Mouse (Mus musculus): ENCODE data around the gene Plekhh3. TPM values are rescaled to one million over a fixed set of nuclear protein-coding genes. Genes with fewer than 3 reads are reported as not detected.

Gene Plekhh3
- total RNA-seq, 2 experiments from 2014 or later: 5.9 to 8.0 TPM

Small RNA genes lying within 50 kb of the gene (microRNA-seq; reads per million reads assigned to microRNA genes)
- gene Gm27626: not detected

Other genes with a start within 250 kb of the Plekhh3 start
- gene Stat3, start 231.8 kb downstream of the Plekhh3 start, total RNA-seq (2021): 10 to 100 TPM; 32.1 to 36.7 TPM
- 10 to 100 TPM; 17.9 to 20.9 TPM for gene Cavin1, start 200.5 kb downstream of the Plekhh3 start, total RNA-seq (2021)
- 100 to 1,000 TPM; 435 to 454 TPM for gene Atp6v0a1, start 161.9 kb downstream of the Plekhh3 start, total RNA-seq (2021)
- 10 to 100 TPM in 1 of 2 experiments, 1 to 10 TPM in 1; 9.4 to 10.2 TPM for gene Naglu, start 101.3 kb downstream of the Plekhh3 start, total RNA-seq (2021)
- gene Hsd17b1, start 92.9 kb downstream of the Plekhh3 start, total RNA-seq (2021): under 1 TPM; 0.43 to 0.79 TPM
- gene Coasy, start 88.8 kb downstream of the Plekhh3 start, total RNA-seq (2021): 10 to 100 TPM; 32.3 to 32.4 TPM
- gene Mlx, start 84.1 kb downstream of the Plekhh3 start, total RNA-seq (2021): 10 to 100 TPM; 52.8 to 55.8 TPM
- 1 to 10 TPM; 4.4 to 4.8 TPM for gene Psmc3ip, start 75.9 kb downstream of the Plekhh3 start, total RNA-seq (2021)
- 10 to 100 TPM; 54.5 to 55.0 TPM for gene Retreg3, start 51.5 kb downstream of the Plekhh3 start, total RNA-seq (2021)
- gene Tubg1, start 51.4 kb downstream of the Plekhh3 start, total RNA-seq (2021): 10 to 100 TPM; 45.6 to 49.6 TPM
- gene Tubg2, start 15.4 kb downstream of the Plekhh3 start, total RNA-seq (2021): 10 to 100 TPM; 46.6 to 48.8 TPM
- gene Cntnap1, start 828 bp downstream of the Plekhh3 start, total RNA-seq (2021): 10 to 100 TPM; 44.2 to 54.1 TPM
- under 1 TPM in 1 of 2 experiments, not detected in 1; 0.41 TPM for gene Ccr10, start 4.1 kb upstream of the Plekhh3 start, total RNA-seq (2021)
- 10 to 100 TPM; 26.4 to 28.3 TPM for gene Ezh1, start 55.1 kb upstream of the Plekhh3 start, total RNA-seq (2021)
- 10 to 100 TPM; 57.4 to 59.1 TPM for gene Ramp2, start 74.7 kb upstream of the Plekhh3 start, total RNA-seq (2021)
- gene Vps25, start 82.4 kb upstream of the Plekhh3 start, total RNA-seq (2021): 10 to 100 TPM; 80.9 to 82.0 TPM
- 1 to 10 TPM; 4.2 to 4.5 TPM for gene Wnk4, start 89.2 kb upstream of the Plekhh3 start, total RNA-seq (2021)
- under 1 TPM; 0.15 to 0.41 TPM for gene Cntd1, start 107.7 kb upstream of the Plekhh3 start, total RNA-seq (2021)
- gene Coa3, start 107.8 kb upstream of the Plekhh3 start, total RNA-seq (2021): 100 to 1,000 TPM in 1 of 2 experiments, 10 to 100 TPM in 1; 95.7 to 101 TPM
- 100 to 1,000 TPM; 174 to 188 TPM for gene Becn1, start 130.9 kb upstream of the Plekhh3 start, total RNA-seq (2021)
- 100 to 1,000 TPM; 100 to 108 TPM for gene Psme3, start 144.9 kb upstream of the Plekhh3 start, total RNA-seq (2021)
- 1 to 10 TPM; 3.2 to 3.4 TPM for gene Aoc2, start 153.7 kb upstream of the Plekhh3 start, total RNA-seq (2021)
- gene Aoc3, start 159.3 kb upstream of the Plekhh3 start, total RNA-seq (2021): 1 to 10 TPM; 1.4 to 2.0 TPM
- not detected for gene G6pc, start 196.2 kb upstream of the Plekhh3 start, total RNA-seq (2021)
- gene Aarsd1, start 246.3 kb upstream of the Plekhh3 start, total RNA-seq (2021): 10 to 100 TPM; 45.1 to 45.2 TPM

All from left cerebral cortex, postnatal 10 days (tissue).